Mouse (Mus musculus) hindbrain, embryonic 12.5 days (tissue): Measurements from ENCODE around the gene Ldhc. TPM values are rescaled to one million over a fixed set of nuclear protein-coding genes. Genes with fewer than 3 reads are reported as not detected.

Experiments used
- ATAC-seq: fragments of 200-750 bp; cut with Nextera tagmentation; 2 replicates; pipeline ENCODE4 v1.8.0; 2017; ENCODE audit warnings: moderate TSS enrichment; ENCODE audit not compliant: low FRiP score
- H3K27ac ChIP-seq: fragments of 300-500 bp; sonication (generic); 2 replicates; pipeline ENCODE4 v1.5.1; 2016; ENCODE audit warnings: mild to moderate bottlenecking
- H3K27me3 ChIP-seq: fragments of 300-500 bp; sonication (generic); 2 replicates; pipeline ENCODE4 v1.6.1; 2016; ENCODE audit warnings: mild to moderate bottlenecking
- H3K36me3 ChIP-seq: fragments of 300-500 bp; sonication (generic); 2 replicates; pipeline ENCODE4 v1.6.1; 2016; ENCODE audit warnings: mild to moderate bottlenecking
- H3K4me1 ChIP-seq: fragments of 300-500 bp; sonication (generic); 2 replicates; pipeline ENCODE4 v1.6.1; 2016
- H3K4me2 ChIP-seq: fragments of 300-500 bp; sonication (generic); replicated peaks from 2 replicates; pipeline ENCODE4 v1.6.1; 2016; ENCODE audit warnings: mild to moderate bottlenecking
- H3K4me3 ChIP-seq: fragments of 300-500 bp; sonication (generic); 2 replicates; pipeline ENCODE4 v1.5.1; 2016; ENCODE audit warnings: mild to moderate bottlenecking
- H3K9ac ChIP-seq: fragments of 300-500 bp; sonication (generic); 2 replicates; pipeline ENCODE4 v1.6.1; 2016; ENCODE audit warnings: mild to moderate bottlenecking, moderate library complexity
- H3K9me3 ChIP-seq: fragments of 300-500 bp; sonication (generic); replicated peaks from 2 replicates; pipeline ENCODE4 v1.6.1; 2016; ENCODE audit warnings: mild to moderate bottlenecking
- WGBS: fragments of 180-500 bp; shearing (Covaris S2); methylation state at CpG from one replicate; pipeline ENCODE4 v1.1.7; 2016; 5-methylcytosine and 5-hydroxymethylcytosine counted together
- polyA plus RNA-seq: library from polyadenylated mRNA; unstranded; fragments of >200 nt; fragmentation: Nextera tagmentation; extraction: Ambion mirVana; gene quantifications from 2 replicates; pipeline ENCODE4 v1.2.1, GENCODE M21; 2016

Gene Ldhc
- polyA plus RNA-seq, 1 experiment from 2014 or later: not detected

DNA sequence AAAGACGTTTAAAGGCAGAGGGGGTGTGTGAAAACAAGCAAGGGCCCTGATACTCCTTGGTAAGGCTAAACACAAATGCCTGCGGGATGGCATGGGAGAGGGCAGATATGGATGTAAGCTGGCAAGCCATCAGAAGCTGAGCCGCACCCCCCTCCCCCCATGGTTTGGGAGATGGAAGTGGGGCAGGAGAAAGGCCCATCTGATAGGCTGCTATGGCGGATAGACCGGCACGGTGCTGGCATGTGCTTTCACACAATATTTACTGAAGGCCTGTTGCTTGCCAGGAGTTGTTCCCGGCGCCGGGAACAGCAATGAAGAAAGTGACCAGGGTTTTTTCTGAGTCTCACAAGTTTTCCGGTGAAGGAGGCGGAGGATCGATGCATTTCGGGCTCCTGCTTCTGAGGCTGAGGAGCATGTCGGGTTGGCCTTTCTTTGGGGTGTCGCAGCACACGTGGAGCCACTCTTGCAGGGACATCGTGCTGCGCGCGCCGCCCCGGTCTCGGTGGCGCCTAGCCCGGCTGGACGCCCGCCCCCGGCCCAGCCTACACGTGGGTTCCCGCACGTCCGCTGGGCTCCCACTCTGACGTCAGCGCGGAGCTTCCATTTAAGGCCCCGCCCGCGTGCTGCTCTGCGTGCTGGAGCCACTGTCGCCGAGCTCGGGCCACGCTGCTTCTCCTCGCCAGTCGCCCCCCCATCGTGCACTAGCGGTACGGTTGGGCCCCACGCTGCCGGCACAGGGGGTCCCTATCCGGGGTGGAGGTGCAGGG is 15.6 kb upstream of the Ldhc start:
- Histone ChIP-seq H3K27ac (peak overlapping the region; percentile 84), H3K9ac (peak overlapping the region; percentile 89), H3K27me3 (peaks cover 10% of the 10 kb centered on the region; the same call in 1 of the 2 replicates), H3K4me3 (peak overlapping the region; percentile 75), H3K4me2 (peak overlapping the region; percentile 95), H3K36me3 (peaks cover 22% of the 10 kb centered on the region), H3K9me3 (no peaks in the 10 kb centered on the region), H3K4me1 (peaks cover 12% of the 10 kb centered on the region)
- under 1% methylated on average over 51 of the region's 51 CpGs for WGBS
- ATAC-seq: peak; percentile 86

DNA sequence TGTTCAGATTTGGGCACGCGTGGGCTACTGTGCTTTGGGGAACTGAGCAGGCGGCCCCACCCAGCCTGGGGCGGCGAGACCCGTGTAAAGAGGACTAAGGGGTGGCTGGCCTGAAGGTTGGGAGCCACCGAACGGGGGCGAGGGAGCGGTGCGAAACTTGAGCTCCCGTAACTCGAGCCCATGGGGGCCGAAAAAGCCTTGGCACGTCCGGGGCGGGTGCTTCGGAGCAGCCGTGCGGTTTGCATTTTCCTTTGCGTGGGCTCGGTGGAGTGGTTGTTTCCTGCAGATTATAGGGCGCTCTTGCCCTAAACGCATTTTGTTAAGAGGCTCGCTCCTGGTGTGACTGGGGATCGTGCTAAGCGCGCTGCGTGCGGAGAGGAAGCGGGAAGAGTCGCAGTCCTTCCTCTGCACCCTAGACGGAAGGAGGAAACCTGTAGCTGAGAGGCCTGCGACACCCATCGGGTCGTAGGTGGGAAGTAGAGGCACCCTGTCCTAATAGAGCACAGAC is 15.0 kb upstream of the Ldhc start:
- H3K4me1 ChIP-seq: peaks cover 12% of the 10 kb centered on the region
- peak; percentile 6; the same call in 1 of the 2 replicates for ATAC-seq
- peaks cover 25% of the 10 kb centered on the region for H3K36me3 ChIP-seq
- H3K27me3 ChIP-seq: peaks cover 10% of the 10 kb centered on the region; the same call in 1 of the 2 replicates
- H3K4me3 ChIP-seq: peak overlapping the region; percentile 75
- peak overlapping the region; percentile 95 for H3K4me2 ChIP-seq
- H3K9ac ChIP-seq: peak overlapping the region; percentile 89
- H3K27ac ChIP-seq: peak overlapping the region; percentile 84
- no peaks in the 10 kb centered on the region for H3K9me3 ChIP-seq
- under 1% methylated on average over 36 of the region's 36 CpGs for WGBS

DNA sequence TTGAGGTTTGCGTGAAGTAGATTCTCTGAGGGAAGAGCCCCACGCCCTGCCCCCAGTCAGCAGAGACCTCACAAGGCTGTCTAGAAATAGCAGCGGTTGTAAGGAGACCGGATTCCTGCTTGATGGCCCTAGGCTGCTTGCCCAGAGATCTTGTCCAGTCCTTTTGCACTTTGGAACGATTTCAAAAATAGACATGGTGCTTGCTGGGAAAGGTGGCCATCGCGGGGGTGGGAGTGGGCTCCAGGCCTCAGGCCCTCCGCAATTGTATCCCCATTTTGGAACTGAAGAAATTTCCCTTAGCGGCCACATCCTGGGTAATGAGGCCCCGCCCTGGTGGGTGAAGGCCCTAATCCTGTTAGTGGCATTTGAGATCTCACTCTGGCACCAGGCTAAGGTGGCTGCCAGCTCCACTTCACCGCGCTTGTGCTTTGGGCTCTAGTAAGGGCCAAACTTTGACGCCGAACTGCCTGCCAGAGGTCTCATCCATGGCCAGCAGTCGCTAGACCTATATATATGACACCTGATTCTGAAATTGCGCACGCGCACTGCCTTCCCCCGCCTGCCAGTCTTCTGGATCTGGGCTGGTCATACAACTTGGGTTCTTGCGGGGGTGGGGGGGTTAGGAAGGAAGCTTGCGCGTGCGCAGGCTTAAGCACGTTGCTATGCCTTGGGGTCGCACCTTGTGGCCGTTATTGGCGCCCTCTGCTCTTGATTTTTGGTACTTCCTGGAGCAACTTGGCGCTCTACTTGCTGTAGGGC is 14.3 kb upstream of the Ldhc start:
- WGBS: under 1% methylated on average over 28 of the region's 28 CpGs
- ATAC-seq: peak; percentile 42

DNA sequence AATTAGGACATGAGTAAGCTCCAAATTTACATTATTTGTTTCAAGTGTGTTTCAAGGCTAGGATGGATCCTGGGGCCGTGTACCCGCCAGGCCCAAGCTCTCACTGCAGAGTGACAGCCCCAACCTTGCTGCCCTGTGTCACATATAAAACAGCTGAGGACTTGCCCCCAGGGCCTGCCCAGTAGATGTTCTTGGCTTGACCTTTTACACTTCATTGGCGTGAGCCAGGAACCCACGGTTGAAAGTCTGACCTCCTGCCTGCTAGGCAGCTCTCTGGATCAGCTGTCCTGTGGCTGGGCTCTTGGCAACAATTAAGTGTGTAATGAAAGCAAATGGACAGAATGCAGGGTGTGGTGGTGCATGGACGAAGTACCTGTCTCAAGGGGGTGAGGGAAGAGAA is 11.7 kb upstream of the Ldhc start:
- no peak overlapping the region for H3K4me3 ChIP-seq
- H3K9ac ChIP-seq: no peak overlapping the region
- H3K9me3 ChIP-seq: no peaks in the 10 kb centered on the region
- no peaks in the 10 kb centered on the region for H3K27me3 ChIP-seq
- no peak overlapping the region for H3K27ac ChIP-seq
- H3K4me1 ChIP-seq: peaks cover 12% of the 10 kb centered on the region
- H3K36me3 ChIP-seq: peaks cover 56% of the 10 kb centered on the region
- 67% methylated on average over 5 of the region's 5 CpGs for WGBS
- H3K4me2 ChIP-seq: no peak overlapping the region
- ATAC-seq: no peak

More for the DNA sequence above, 14.3 kb upstream of the Ldhc start:
- peak overlapping the region; percentile 84 for H3K27ac ChIP-seq
- H3K9ac ChIP-seq: peak overlapping the region; percentile 89
- no peaks in the 10 kb centered on the region for H3K9me3 ChIP-seq
- H3K36me3 ChIP-seq: peaks cover 31% of the 10 kb centered on the region
- peak overlapping the region; percentile 95 for H3K4me2 ChIP-seq
- peaks cover 12% of the 10 kb centered on the region for H3K4me1 ChIP-seq
- peak overlapping the region; percentile 75 for H3K4me3 ChIP-seq
- H3K27me3 ChIP-seq: 0 out of 2 replicates have a peak, but pooled peaks cover 5% of the 10 kb centered on the region

DNA sequence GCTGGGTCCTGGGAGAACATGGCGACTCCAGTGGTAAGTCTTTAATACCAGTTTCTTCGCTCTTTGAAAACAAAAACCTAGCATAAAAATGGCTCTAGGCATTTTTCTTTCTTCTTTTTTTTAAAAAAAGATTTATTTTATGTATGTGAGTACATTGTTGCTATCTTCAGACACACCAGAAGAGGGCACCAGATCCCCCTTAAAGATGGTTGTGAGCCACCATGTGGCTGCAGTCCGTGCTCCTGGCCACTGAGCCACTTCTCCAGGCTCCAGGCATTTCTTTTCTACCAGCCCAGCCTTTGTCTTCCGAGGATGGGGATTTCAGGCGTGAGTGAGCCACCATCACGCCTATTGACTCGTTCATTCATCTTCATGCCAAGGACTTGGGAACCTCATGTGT is 10.0 kb upstream of the Ldhc start:
- WGBS: 56% methylated on average over 7 of the region's 7 CpGs

DNA sequence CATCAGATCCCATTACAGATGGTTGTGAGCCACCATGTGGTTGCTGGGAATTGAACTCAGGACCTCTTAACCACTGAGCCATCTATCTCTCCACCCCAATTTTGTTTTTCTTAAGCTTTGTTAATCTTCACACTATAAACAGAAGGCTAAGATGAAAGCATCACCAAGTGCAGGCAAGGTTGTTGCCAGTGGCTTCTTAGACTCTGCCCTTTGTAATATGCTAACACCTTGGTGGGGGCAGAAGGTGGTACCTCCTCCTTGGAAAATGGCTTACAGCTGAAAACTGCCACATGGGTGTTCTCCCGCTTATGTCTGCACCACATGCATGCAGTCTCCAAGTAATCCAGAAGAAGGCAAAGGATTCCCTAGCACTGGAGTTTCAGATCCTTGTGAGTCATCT is 8.3 kb upstream of the Ldhc start:
- ATAC-seq: no peak
- Histone ChIP-seq H3K27me3 (no peaks in the 10 kb centered on the region), H3K4me3 (no peak overlapping the region), H3K4me1 (no peaks in the 10 kb centered on the region), H3K4me2 (no peak overlapping the region), H3K27ac (no peak overlapping the region), H3K9ac (no peak overlapping the region), H3K36me3 (peaks cover 72% of the 10 kb centered on the region), H3K9me3 (no peaks in the 10 kb centered on the region)
- 94% methylated on average over 1 of the region's 1 CpGs for WGBS

More for the DNA sequence above, 10.0 kb upstream of the Ldhc start:
- Histone ChIP-seq H3K4me2 (no peak overlapping the region), H3K4me3 (no peak overlapping the region), H3K4me1 (peaks cover 7% of the 10 kb centered on the region), H3K9me3 (no peaks in the 10 kb centered on the region), H3K27ac (no peak overlapping the region), H3K9ac (no peak overlapping the region), H3K27me3 (no peaks in the 10 kb centered on the region), H3K36me3 (peaks cover 72% of the 10 kb centered on the region)
- ATAC-seq: no peak

DNA sequence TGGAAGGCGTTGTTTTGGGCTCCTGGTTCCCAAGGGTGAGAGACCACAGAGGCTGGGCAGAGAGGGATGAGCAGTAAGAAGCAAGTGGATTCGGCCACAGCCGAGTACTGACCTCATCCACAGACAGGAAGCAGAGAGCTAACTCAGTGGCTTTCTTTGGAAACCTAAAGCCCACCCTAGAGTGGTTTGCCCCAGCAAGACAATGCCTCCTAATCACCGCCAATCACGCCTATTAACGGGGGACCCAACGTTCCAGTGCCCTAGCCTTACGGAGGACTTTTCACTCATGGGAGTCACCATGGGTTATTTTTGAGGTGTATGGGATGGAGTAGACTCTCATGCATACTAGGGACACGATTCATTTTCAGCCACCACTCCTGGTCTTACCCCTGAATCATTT is 7.6 kb upstream of the Ldhc start:
- Histone ChIP-seq H3K27me3 (no peaks in the 10 kb centered on the region), H3K4me3 (no peak overlapping the region), H3K36me3 (peaks cover 70% of the 10 kb centered on the region), H3K9me3 (no peaks in the 10 kb centered on the region), H3K27ac (no peak overlapping the region), H3K9ac (no peak overlapping the region), H3K4me1 (no peaks in the 10 kb centered on the region), H3K4me2 (no peak overlapping the region)
- no peak for ATAC-seq
- WGBS: 93% methylated on average over 9 of the region's 9 CpGs

DNA sequence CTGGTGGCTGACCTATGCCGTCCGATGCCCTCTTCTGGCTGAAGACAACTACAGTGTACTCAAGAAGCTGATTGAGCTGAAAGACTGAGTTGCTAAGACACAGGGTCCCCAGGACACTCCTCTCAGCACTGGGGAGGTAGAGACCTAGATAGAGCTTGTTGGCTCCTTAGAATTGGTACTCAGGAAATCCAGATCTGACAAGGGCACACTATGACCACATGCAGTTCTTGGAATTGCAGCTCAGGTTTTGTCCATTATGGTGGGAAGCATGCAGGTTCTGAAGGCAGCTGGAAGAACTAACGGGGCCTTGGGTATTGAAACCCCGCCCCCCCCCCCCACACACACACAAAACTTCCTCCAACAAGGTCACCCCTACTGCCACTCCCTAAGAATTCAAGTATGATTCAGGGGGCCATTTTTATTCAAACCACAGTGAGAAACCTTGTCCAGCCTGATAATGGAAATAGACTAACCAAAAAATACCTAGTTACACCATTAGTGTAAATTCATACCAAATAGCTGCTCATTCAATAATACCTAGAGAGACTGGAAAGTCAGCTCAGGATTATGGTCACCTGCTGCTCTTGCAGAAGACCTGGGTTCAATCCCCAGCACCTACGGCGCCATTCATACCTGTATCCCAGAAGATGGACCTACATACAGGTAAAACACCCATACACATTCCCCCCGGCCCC is 5.0 kb upstream of the Ldhc start:
- Histone ChIP-seq H3K36me3 (peaks cover 47% of the 10 kb centered on the region), H3K9me3 (no peaks in the 10 kb centered on the region), H3K27me3 (no peaks in the 10 kb centered on the region), H3K4me3 (no peak overlapping the region), H3K4me2 (no peak overlapping the region), H3K9ac (no peak overlapping the region), H3K4me1 (no peaks in the 10 kb centered on the region), H3K27ac (no peak overlapping the region)
- 71% methylated on average over 7 of the region's 7 CpGs for WGBS
- ATAC-seq: no peak

DNA sequence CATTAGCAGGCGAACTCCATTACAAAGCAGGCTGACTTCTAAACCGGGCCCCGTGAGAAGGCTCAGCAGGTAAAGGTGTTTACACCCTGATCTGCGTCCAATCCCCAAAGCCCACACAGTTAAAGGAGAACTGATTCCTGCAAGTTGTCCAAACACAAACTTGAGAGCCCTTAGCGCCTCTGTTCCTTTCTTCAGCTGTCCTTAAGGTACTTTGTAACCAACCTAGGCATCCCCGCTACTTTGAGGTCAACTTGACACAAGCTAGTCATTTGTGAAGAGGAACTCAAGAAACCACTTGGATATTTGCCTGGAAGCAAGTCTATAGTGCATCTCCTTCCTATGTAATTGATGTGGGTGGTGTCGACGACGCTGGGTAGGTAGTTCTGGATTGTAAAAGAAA is 3.6 kb upstream of the Ldhc start:
- H3K36me3 ChIP-seq: peaks cover 34% of the 10 kb centered on the region
- 76% methylated on average over 9 of the region's 9 CpGs for WGBS
- no peaks in the 10 kb centered on the region for H3K9me3 ChIP-seq
- H3K9ac ChIP-seq: no peak overlapping the region
- ATAC-seq: no peak
- no peak overlapping the region for H3K4me2 ChIP-seq
- no peaks in the 10 kb centered on the region for H3K27me3 ChIP-seq
- no peak overlapping the region for H3K27ac ChIP-seq
- H3K4me1 ChIP-seq: no peaks in the 10 kb centered on the region
- no peak overlapping the region for H3K4me3 ChIP-seq

DNA sequence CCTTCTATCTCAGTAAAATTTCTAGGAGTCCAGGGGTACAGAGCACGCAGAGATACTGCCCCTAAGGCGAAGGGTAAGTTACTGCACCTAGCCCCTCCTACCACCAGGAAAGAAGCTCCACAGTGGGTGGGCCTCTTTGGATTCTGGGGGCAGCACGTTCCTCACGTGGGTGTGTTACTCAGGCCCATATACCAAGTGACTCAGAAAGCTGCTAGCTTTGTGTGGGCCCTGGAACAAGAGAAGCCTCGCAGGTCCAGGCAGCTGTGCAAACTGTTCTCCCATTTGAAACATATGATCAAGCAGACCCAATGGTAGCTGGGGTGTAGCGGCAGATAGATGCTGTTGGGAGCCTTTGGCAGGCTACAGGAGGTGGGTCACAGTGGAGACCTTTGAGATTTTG is 2.0 kb upstream of the Ldhc start:
- no peak overlapping the region for H3K4me2 ChIP-seq
- H3K27me3 ChIP-seq: no peaks in the 10 kb centered on the region
- H3K27ac ChIP-seq: no peak overlapping the region
- no peak overlapping the region for H3K9ac ChIP-seq
- WGBS: 63% methylated on average over 6 of the region's 6 CpGs
- no peak overlapping the region for H3K4me3 ChIP-seq
- H3K36me3 ChIP-seq: peaks cover 19% of the 10 kb centered on the region
- no peaks in the 10 kb centered on the region for H3K4me1 ChIP-seq
- no peak for ATAC-seq
- no peaks in the 10 kb centered on the region for H3K9me3 ChIP-seq

DNA sequence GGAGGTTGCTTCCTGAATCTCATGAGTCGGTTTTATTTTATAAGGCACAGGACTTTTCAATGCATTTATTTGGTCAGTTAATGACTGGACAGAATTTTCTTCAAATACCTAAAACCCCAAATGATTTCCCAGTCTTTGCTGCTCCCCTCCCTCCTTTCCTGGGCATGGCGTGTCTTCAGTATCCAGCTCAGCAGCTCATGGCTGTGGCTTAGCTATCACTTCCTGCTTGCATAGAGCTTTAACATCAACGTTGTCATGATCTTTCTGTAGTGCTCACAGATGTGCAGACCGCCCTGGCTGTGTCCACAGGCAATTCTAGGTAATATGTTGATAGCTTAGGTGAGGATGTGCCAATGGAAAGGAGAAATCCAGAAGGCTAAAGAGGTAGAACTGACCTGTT is 11.0 kb downstream of the Ldhc start:
- 83% methylated on average over 4 of the region's 4 CpGs for WGBS
- no peaks in the 10 kb centered on the region for H3K4me1 ChIP-seq
- no peak overlapping the region for H3K4me2 ChIP-seq
- H3K27ac ChIP-seq: no peak overlapping the region
- H3K27me3 ChIP-seq: no peaks in the 10 kb centered on the region
- H3K9me3 ChIP-seq: no peaks in the 10 kb centered on the region
- no peaks in the 10 kb centered on the region for H3K36me3 ChIP-seq
- no peak overlapping the region for H3K9ac ChIP-seq
- no peak for ATAC-seq
- no peak overlapping the region for H3K4me3 ChIP-seq

DNA sequence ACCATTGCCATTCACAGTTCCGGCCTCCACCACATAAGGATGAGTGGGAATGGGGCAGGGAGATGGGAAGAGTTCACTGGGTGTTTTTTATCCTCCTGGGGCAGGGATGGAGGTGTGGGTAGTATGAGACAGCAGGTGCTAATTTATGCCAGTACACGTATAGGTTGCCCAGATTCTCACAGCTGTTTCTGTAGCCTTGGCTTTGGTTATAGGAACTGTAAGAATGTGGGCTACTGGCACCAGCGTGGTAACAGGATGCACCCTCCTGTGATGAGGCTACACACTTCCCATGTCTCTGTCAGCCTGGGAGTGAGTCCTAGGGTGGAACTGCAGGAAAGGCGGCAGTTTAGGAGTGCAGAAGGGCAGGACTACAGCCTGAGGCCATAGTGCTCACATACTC is 15.8 kb downstream of the Ldhc start:
- H3K4me1 ChIP-seq: no peaks in the 10 kb centered on the region
- no peaks in the 10 kb centered on the region for H3K9me3 ChIP-seq
- 0 out of 2 replicates have a peak, but pooled peaks cover 4% of the 10 kb centered on the region for H3K36me3 ChIP-seq
- 64% methylated on average over 4 of the region's 4 CpGs for WGBS
- no peak for ATAC-seq
- no peak overlapping the region for H3K9ac ChIP-seq
- no peak overlapping the region for H3K27ac ChIP-seq
- H3K27me3 ChIP-seq: no peaks in the 10 kb centered on the region
- H3K4me2 ChIP-seq: no peak overlapping the region
- no peak overlapping the region for H3K4me3 ChIP-seq
